Mouse (Mus musculus): Measurements from ENCODE around the gene Clec4b2.
"Not testable (repeated sequence)": the region's sequence is repeated elsewhere in the genome, so short reads cannot be mapped to it uniquely, and the experiment has no call there.

The Clec4b2 gene

GRCm38 (mm10) chr6:123172593-123172992, at the start of gene Clec4b2:
TSS of gene Clec4b2 (plus strand) at chr6:123172893.
- DNase-seq (ENCODE audit: low read depth), result no peak

GRCm38 (mm10) chr6:123123195-123123594, 49.5 kb upstream of the Clec4b2 start:
- DNase-seq (ENCODE audit: low read depth), result no peak

- no peak for DNase-seq (ENCODE audit: low read depth)
Observed at GRCm38 (mm10) chr6:123127173-123127572, 45.5 kb upstream of the Clec4b2 start.

GRCm38 (mm10) chr6:123137766-123138526, 34.7 kb upstream of the Clec4b2 start:
- DNase-seq (ENCODE audit: low read depth), result not testable (repeated sequence)

- DNase-seq (ENCODE audit: low read depth), result no peak
Observed at GRCm38 (mm10) chr6:123170106-123170505, 2.6 kb upstream of the Clec4b2 start.

GRCm38 (mm10) chr6:123171040-123171439, 1.7 kb upstream of the Clec4b2 start:
- DNase-seq (ENCODE audit: low read depth), result no peak

GRCm38 (mm10) chr6:123175549-123175948, 2.9 kb downstream of the Clec4b2 start:
- no peak for DNase-seq (ENCODE audit: low read depth)

- DNase-seq (ENCODE audit: low read depth), result not testable (repeated sequence)
Observed at GRCm38 (mm10) chr6:123184862-123185261, 12.2 kb downstream of the Clec4b2 start.

- no peak for DNase-seq (ENCODE audit: low read depth)
Observed at GRCm38 (mm10) chr6:123207187-123208076, 34.7 kb downstream of the Clec4b2 start.

- DNase-seq (ENCODE audit: low read depth), result not testable (repeated sequence)
Observed at GRCm38 (mm10) chr6:123208077-123208439, 35.4 kb downstream of the Clec4b2 start.

- DNase-seq (ENCODE audit: low read depth), result no peak
Observed at GRCm38 (mm10) chr6:123211726-123212125, 39.0 kb downstream of the Clec4b2 start.

- no peak for DNase-seq (ENCODE audit: low read depth)
Observed at GRCm38 (mm10) chr6:123227519-123228166, 55.0 kb downstream of the Clec4b2 start.

- DNase-seq (ENCODE audit: low read depth), result no peak
Observed at GRCm38 (mm10) chr6:123229644-123230043, 57.0 kb downstream of the Clec4b2 start, which contains the start of gene Clec4n. TSS of gene Clec4n (plus strand) at chr6:123229843.

- no peak for DNase-seq (ENCODE audit: low read depth)
Observed at GRCm38 (mm10) chr6:123231149-123231548, 58.5 kb downstream of the Clec4b2 start.

GRCm38 (mm10) chr6:123237582-123237981, 64.9 kb downstream of the Clec4b2 start:
- DNase-seq (ENCODE audit: low read depth), result no peak

GRCm38 (mm10) chr6:123244201-123244600, 71.5 kb downstream of the Clec4b2 start:
- no peak for DNase-seq (ENCODE audit: low read depth)

- not testable (repeated sequence) for DNase-seq (ENCODE audit: low read depth)
Observed at GRCm38 (mm10) chr6:123248862-123249261, 76.2 kb downstream of the Clec4b2 start.

- DNase-seq (ENCODE audit: low read depth), result no peak
Observed at GRCm38 (mm10) chr6:123252735-123253134, 80.0 kb downstream of the Clec4b2 start.

All from induced T-regulatory cell, adult 2 months (primary cell).